Mouse (Mus musculus) gastrocnemius, postnatal 14 days (tissue): ENCODE measurements around the gene Kcnn1. TPM values are rescaled to one million over a fixed set of nuclear protein-coding genes. Genes with fewer than 3 reads are reported as not detected.
A peak's percentile ranks its signal among the peaks of the same experiment; 100 is the strongest.

ENCODE experiments used
- DNase-seq: peaks from one replicate; pipeline ENCODE4 v3.0.0; 2021; ENCODE audit warnings: mixed read lengths
- intact Hi-C: fragments of 180-260 bp; cut with DNase I; formaldehyde crosslinking; loops from one replicate; pipeline ENCODE4 v1.15.1; 2025; ENCODE audit warnings: low total_unique reads
- total RNA-seq, 2 experiments: library from RNA; stranded (reverse); gene quantifications; 2 replicates each; pipeline ENCODE4 v1.2.3; 2021

Gene Kcnn1
- total RNA-seq, 2 experiments from 2014 or later = 5.4 to 6.6 TPM

DNA sequence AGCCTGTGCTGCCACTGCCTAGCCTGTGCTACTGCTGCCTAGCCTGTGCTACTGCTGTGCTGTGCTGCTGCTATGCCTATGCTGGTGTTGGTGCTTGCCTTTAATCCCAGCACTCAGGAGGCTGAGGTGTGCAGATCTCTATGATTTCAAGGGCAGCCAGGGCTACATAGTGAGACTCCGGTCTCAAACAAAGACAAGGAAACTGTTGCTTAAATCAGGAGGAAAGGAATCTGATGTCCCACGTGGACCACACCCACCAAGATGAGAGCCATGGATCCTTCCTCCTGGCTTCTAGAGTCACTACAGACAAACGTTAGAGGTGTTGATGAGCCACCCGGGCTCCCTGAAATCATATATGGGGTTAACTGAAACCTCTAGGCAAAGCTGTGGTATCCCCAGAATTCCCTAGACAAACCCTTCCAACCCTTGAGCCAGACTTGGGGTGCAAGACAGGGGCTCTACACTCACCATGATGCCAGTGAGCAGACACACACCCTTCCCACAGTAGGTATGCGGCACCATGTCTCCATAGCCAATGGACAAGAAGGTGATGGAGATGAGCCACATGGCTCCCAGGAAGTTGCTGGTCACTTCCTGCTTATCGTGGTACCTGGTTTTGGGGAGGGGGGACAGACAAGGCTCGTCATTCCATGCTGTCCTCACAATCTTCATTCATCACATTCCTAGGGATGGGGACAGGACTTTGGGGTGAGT, 12.8 kb downstream of the Kcnn1 start:
- no peak for DNase-seq
- intact Hi-C loops = no loop called here

GRCm38 (mm10) chr8:70849333-70849990, 13.6 kb downstream of the Kcnn1 start:
- DNase-seq = peak; percentile 66
- intact Hi-C loops = loop anchor here (2.0 kb wide), 1 partner anchor 13 kb away; the partner anchor contains the start of gene Kcnn1

DNA sequence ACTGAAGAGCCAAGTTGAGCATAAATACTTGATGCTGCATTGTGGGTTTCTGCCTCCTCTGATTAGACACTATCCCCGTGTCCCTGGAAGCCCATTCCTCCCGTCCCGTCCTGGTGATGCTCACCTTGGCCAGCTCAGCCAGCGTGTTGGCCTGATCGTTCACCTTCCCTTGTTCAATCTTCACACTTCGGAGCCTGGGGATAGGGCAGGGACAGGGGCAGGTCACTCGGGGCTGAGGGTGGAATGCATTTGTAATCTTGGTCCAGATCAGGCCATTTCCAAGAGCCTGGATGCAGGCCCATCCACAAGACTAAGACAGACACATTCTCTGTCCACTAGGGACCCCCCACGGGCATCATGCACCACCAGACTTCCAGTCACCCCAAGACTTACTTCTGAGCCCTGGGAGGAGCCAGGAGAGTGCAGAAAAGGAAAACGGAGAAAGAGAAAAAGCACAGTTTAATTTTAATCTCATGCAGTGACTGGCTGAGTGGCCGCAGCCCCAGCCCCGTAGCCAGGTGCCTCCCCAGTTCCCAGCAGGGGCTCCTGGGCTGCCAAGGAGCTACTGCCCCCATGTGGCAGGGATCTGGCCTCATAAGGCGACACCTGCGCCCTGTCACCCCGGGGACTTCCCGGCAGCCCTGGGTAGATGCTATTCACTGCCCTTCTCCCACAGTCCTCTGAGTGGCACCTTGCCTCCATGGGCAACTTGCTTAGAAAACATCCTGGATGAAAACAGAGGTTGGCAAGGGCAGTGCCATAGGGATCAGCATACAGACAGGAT, 16.5 kb downstream of the Kcnn1 start:
- no peak for DNase-seq
- intact Hi-C loops = no loop called here

GRCm38 (mm10) chr8:70845108-70845507, 17.9 kb downstream of the Kcnn1 start:
- no peak for DNase-seq
- intact Hi-C loops = loop anchor here (2.0 kb wide), 1 partner anchor 24 kb away; no protein-coding TSS in a partner anchor

DNA sequence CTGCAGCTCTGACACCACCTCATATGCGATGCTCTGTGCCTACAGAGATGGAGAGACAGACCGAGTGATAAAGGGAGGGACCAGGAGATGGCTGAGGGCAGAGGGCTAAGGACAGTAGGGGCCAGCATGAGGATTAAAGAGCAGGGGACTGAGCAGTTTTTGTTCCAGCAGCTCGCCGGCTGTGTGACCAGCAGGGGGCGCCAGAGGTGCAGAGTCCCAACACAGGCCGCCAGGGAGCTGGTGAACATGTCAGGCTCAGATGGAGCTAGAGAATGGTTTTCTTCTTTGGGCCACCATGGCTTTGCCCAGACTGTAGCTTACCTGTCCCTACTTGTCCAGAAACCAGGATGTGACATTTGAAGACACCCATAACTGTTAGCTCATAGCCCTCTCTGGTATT, 18.5 kb downstream of the Kcnn1 start:
- intact Hi-C loops = loop anchor here (2.0 to 5.0 kb wide), 2 partner anchors 24 to 122 kb away; partner anchors contain the start of gene Pde4c
- peak; percentile 91 for DNase-seq

DNA sequence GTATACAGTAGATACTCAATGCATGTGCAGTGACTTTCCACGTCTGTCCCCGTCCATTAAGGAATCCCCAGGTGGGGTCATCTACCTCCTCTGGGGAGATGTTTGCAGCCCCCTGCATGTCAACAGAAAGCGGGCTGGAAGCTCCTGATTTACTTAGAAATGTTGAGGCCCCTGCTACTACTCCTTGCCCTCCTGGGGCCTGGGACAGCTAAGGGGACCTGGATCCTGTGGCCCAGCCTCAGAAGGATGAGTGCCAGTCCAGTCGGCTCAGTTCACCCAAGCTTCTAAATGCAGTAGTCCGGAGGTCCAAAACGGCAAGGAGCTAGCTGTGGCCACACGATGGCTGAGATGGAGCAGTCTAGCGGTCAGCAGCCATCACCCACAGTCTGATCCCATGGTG, 19.1 kb downstream of the Kcnn1 start:
- intact Hi-C loops = loop anchor here (2.0 to 5.0 kb wide), 3 partner anchors 25 to 122 kb away; partner anchors contain the start of gene Pde4c
- DNase-seq = no peak

DNA sequence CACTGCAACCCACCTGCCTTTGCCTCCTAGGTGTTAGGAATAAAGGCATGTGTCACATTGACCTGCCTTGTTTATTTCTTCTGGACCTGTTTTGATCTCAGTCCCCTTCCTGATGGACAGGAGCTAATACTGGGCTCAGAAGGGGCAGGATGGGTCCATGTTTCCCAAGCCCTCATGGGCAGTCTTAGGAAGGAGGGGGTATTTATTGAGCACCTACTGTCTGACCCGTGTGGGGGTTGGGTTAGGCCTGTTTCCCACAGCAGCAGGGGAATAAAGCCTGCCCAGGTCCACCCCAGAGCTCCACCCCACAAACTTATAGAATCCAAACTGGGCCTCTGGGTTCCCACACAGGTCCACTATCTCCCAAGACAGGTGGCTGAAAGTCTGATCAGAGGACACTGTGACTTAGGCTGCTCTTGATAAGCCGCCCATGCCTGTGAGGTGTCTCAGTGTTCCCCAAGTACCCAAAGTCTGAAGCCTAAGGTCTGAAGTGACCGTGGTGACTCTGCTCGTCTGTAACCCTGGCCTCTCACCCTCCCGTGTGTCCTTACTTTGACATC, 19.8 kb downstream of the Kcnn1 start:
- DNase-seq = no peak
- intact Hi-C loops = loop anchor here (2.0 to 5.0 kb wide), 2 partner anchors 26 to 121 kb away; partner anchors contain the start of gene Pde4c

GRCm38 (mm10) chr8:70842484-70842883, 20.6 kb downstream of the Kcnn1 start:
- no peak for DNase-seq
- intact Hi-C loops = loop anchor here (2.0 to 5.0 kb wide), 2 partner anchors 26 to 120 kb away; partner anchors contain the start of gene Pde4c

- intact Hi-C loops = loop anchor here (2.0 to 5.0 kb wide), 2 partner anchors 25 to 119 kb away; partner anchors contain the start of gene Pde4c
- peak; percentile 87 for DNase-seq
Measured at GRCm38 (mm10) chr8:70841147-70842072, 21.6 kb downstream of the Kcnn1 start.

DNA sequence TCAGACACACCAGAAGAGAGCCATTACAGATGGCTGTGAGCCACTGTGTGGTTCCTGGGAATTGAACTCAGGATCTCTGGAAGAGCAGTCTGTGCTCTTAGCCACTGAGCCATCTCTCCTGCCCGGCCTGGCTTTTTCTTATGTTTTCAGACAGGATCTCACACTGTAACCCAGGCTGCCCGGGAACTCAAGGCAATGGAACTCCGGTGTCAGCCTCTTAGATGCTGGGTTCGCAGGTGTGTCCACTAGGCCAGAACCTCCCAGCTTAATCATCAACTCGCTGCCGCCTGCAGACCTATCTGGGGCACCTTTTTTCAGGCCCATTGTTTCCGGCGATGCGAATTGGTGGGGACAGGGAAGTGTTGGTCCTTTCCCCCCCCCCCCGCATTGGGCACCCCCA, 22.5 kb downstream of the Kcnn1 start:
- DNase-seq = no peak
- intact Hi-C loops = loop anchor here (5.0 kb wide), 1 partner anchor 118 kb away; the partner anchor contains the start of gene Pde4c

DNA sequence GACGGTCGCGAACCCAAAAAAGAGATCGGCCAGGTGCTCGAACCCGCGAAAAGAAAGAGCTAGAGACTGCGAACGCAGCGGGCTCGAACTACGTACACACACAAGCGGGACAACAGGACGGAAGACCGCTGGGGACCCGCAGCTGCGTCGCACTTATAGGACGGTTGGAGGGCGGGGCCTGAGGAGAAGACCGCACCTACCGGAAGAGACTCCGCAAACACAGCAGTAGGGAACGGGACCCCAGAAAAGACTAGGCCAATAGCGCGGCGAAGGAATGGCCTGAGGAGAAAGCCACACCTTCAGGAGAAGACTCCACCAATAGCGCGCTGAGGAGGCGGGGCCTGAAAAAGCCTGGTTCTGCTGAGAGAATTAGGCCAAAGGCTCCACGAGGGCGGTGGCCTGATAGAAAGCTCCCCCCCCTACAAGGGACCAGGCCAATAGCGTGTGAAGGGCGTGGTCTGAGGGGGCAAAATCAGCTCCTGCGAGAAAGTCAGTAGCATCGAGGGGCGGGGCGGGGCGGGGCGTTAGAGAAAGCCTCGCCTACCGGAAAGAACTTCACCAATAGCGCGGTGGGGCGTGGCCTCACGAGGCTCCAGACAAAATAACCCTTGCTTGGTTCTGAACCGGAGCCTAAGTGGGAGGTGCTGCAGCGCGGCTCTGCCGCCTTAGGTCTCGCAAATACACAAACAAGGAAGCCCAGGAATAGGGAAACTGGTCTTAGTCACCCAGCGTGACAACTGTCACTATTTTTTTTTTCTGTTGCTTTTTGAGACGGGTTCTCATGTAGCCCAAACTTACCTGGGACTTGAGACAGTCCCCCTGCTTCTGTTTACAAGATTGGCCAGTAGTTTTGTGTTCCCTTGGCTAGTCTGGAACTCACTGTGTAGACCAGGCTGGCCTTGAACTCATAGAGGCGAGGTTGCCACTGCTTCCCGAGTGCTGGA, 23.4 kb downstream of the Kcnn1 start, which contains the start of gene Arrdc2:
Arrdc2 (minus strand) TSS at position 313 of the 944 bp plus-strand sequence.
- intact Hi-C loops = loop anchor here (5.0 kb wide), 1 partner anchor 117 kb away; the partner anchor contains the start of gene Pde4c
- peak; percentile 100 for DNase-seq

DNA sequence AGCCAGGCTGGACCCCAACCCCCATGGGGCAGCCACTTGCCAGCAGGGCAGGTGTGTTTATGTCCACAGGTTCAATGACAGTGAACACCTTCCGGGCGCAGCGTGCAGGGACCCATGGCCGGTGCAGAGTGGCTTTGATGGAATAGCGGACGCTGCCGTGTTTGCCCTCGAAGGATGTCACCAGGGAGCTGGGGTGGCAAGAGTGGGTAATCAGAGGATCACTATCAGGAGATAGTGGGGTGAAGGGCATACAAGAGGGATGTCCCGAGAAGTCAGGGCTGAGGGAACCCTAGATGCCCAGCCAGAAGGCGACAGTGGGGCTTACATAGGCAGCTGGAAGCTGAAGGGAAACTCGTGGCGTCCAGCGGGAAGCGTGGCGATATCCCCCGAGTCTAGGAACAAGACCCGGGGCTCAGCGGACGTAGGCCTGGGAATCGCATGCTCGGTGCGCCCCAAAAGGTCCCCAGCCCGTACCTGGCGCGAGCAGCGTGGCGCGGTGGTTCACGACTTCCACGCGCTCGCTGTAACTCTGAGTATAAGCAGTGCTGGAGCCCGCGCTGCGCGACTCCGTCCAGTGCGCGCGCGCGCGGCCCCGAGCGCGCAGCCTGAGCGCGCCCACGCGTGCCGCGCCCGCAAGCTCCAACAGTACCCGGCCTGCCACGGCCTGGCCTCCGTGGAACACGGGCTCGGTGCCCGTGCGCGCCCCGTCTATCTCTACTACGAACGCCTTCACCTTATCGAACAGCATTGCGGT, 24.2 kb downstream of the Kcnn1 start:
- DNase-seq = no peak
- intact Hi-C loops = no loop called here

DNA sequence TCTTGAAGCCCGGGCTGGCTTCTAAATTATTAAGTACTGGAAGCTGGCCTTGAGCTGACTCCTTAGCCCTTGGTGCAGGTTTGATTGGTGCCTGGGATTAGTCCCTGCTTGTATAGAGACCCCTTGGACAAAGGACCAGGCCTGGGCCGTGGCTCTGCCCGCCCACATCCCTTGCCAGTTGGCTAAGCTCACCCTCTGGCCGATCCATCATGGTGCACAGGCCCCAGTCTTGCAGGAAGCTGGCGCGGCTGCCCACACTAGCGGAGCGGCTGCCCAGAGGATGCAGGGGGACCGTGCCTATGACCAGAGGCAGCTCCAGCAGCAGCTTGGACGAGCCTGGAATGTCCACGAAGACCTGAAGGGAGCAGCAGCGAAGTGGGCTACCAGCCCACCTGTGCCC, 26.4 kb downstream of the Kcnn1 start:
- intact Hi-C loops = no loop called here

GRCm38 (mm10) chr8:70834071-70834470, 29.0 kb downstream of the Kcnn1 start:
- DNase-seq = no peak
- intact Hi-C loops = no loop called here

More for the DNA sequence above, 26.4 kb downstream of the Kcnn1 start:
- no peak for DNase-seq

DNA sequence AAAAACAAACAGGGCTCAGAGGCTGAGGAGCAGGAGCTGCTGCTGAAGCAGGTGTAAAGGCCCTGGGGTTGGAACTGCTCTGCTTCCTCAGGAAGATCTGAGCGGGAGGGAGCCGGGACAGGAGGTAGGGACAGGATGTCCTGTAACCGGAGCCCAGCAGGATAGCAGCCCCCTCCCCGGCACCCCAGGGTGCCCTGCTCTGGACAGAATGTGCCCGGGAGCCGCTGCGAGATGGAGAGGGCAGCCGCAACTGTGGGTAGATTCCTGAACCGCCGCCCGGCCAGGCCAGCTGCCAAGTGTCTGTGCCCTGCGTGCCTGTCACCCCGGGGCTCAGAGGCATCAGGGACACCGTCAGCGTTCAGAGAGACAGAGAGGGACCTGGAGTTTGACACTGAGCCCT, 29.5 kb downstream of the Kcnn1 start:
- peak; percentile 90 for DNase-seq
- intact Hi-C loops = no loop called here

DNA sequence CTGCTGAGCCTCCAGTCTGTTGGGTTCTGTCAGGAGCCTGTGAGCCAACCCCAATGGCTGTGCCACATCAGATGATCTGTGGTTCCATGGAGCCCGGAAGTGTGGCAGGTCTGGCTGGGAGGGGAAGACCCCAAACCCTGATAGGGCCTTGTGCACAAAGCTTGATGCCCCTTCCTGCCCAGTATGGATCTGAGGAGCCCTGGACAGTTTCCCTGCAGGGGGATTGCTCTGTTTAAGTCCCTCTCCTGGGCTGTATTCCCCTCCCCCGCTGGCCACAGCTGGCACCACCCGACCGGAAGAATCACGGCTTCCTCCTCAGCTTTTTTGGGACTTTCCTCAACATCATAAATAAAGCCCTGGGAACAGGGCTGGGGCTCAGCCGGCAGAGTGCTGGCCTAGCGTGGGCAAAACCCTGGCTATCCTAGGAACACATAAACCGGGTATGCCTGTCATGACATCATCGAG, 30.0 kb downstream of the Kcnn1 start:
- intact Hi-C loops = no loop called here
- no peak for DNase-seq
